Mouse (Mus musculus): Measurements from ENCODE around the gene Gm28230. TPM values are rescaled to one million over a fixed set of nuclear protein-coding genes. Genes with fewer than 3 reads are reported as not detected.

Gm28230 gene
- total RNA-seq, 1 experiment, result 0.22 TPM

DNA sequence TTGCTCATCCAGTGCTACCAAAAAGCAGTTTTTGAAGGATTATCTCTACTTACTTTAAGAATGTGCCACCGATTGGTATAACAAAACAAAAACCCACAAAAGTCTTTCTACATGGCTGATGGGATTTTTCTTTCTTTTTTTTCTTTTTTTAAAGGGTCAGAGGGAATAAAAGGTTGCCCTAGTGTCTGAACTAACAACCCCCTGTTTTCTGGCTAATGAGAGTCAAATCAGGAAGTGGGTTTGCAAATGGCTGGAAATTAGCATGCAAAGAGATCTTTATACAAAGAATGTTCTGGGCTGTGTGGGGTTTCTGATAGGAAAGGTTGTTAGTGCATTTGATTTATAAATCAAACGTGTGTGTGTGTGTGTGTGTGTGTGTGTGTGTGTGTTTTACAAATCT, 6.1 kb upstream of the Gm28230 start:
- Histone ChIP-seq H3K9me3 (ENCODE audit: control insufficient read depth, insufficient read depth, low read depth, low read length) (no peaks in the 10 kb centered on the region), H3K36me3 (ENCODE audit: control insufficient read depth, insufficient read depth, low read length, poor library complexity, severe bottlenecking) (no peaks in the 10 kb centered on the region), H3K4me3 (ENCODE audit: insufficient read depth in 1 of 2, low read depth in 1 of 2, low read length in 2 of 2, poor library complexity in 1 of 2, severe bottlenecking in 1 of 2) (no peak overlapping the region), H3K9ac (ENCODE audit: insufficient read depth, low read depth, low read length, poor library complexity, severe bottlenecking) (no peak overlapping the region), H3K4me1 (ENCODE audit: control insufficient read depth in 2 of 2, insufficient read depth in 2 of 2, low read length in 2 of 2, poor library complexity in 1 of 2) (peaks cover 0 to 12% of the 10 kb centered on the region in 2 experiments; a peak in 1 of 4 replicates), H3K27ac (ENCODE audit: insufficient read depth, low read depth, low read length, poor library complexity, severe bottlenecking) (no peak overlapping the region)
- in situ Hi-C loops (cut with MboI; ENCODE audit: low sequenced_read_pairs in 2 of 2, unreplicated experiment in 2 of 2), result loop anchor here (25.0 kb wide), 2 partner anchors 592 to 867 kb away; no protein-coding TSS in a partner anchor
- no peak for TF ChIP-seq CHD2 (IDR thresholded peaks at IDR 0.05; ENCODE audit: low read depth, low read length)
- TF ChIP-seq ZC3H11A (IDR thresholded peaks at IDR 0.05; ENCODE audit: borderline replicate concordance, low read depth, low read length), result no peak
- TF ChIP-seq ZNF384 (IDR thresholded peaks at IDR 0.05; ENCODE audit: low read depth, low read length), result no peak
- TF ChIP-seq HCFC1 (IDR thresholded peaks at IDR 0.05; ENCODE audit: borderline replicate concordance, insufficient read depth, low read length), result no peak
- TF ChIP-seq MAFK (IDR thresholded peaks at IDR 0.05; ENCODE audit: insufficient read depth, low read depth, low read length), result no peak
- no peak for DNase-seq (ENCODE audit: low read depth, low spot score)

DNA sequence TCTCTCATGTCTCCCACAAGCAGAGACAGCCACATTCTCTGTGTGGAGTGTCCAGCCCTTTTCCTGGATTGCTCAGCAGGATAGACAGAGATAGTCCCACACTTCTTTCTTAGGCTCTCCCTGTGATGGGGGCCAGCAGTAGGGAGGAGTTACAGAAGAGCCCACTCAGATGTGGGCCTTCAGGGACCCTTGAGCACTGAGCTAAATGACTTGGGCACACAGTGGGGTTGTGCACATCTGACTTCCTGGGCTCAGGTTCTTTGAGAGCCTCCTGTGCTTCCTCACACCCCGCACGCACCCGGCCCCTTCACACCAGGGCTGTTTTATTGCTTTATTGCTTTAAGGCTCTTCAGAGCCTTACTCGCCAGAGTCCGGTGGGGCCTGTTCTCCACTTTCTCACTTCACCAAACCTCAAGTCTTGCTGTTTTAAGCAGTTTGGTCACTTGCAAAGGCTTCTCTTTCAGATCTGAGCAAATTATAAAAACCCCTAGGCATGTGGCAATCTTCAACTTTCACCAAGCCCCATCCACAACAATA, 5.5 kb upstream of the Gm28230 start:
- DNase-seq (ENCODE audit: low read depth, low spot score), result no peak
- Histone ChIP-seq H3K4me1 (ENCODE audit: control insufficient read depth in 2 of 2, insufficient read depth in 2 of 2, low read length in 2 of 2, poor library complexity in 1 of 2) (peaks cover 0 to 12% of the 10 kb centered on the region in 2 experiments; a peak in 1 of 4 replicates), H3K4me3 (ENCODE audit: insufficient read depth in 1 of 2, low read depth in 1 of 2, low read length in 2 of 2, poor library complexity in 1 of 2, severe bottlenecking in 1 of 2) (no peak overlapping the region), H3K9ac (ENCODE audit: insufficient read depth, low read depth, low read length, poor library complexity, severe bottlenecking) (no peak overlapping the region), H3K9me3 (ENCODE audit: control insufficient read depth, insufficient read depth, low read depth, low read length) (no peaks in the 10 kb centered on the region), H3K27ac (ENCODE audit: insufficient read depth, low read depth, low read length, poor library complexity, severe bottlenecking) (no peak overlapping the region), H3K36me3 (ENCODE audit: control insufficient read depth, insufficient read depth, low read length, poor library complexity, severe bottlenecking) (no peaks in the 10 kb centered on the region)
- in situ Hi-C loops (cut with MboI; ENCODE audit: low sequenced_read_pairs in 2 of 2, unreplicated experiment in 2 of 2), result loop anchor here (25.0 kb wide), 2 partner anchors 591 to 866 kb away; no protein-coding TSS in a partner anchor
- TF ChIP-seq ZNF384 (IDR thresholded peaks at IDR 0.05; ENCODE audit: low read depth, low read length) (no peak), HCFC1 (IDR thresholded peaks at IDR 0.05; ENCODE audit: borderline replicate concordance, insufficient read depth, low read length) (no peak), ZC3H11A (IDR thresholded peaks at IDR 0.05; ENCODE audit: borderline replicate concordance, low read depth, low read length) (no peak), MAFK (IDR thresholded peaks at IDR 0.05; ENCODE audit: insufficient read depth, low read depth, low read length) (no peak), CHD2 (IDR thresholded peaks at IDR 0.05; ENCODE audit: low read depth, low read length) (no peak)

DNA sequence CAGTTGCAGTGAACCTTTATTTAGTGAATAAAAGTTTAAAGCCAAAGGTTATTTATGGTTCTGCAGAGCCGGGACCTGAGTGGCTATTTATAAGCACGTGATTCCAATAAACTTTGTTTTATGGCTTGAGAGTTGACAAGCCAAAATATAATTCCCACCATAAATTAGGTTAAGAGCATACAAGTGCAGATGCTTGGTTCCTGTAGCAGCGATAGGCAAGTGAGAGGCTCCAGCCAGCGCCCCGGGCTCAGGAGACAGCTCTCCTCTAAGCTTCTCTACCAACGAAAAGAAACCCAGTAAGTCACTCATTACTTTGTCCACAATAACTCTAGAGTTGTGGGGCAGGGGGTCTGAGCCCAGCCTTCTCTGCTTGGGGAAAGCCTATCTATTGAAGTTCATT, 4.6 kb upstream of the Gm28230 start:
- Histone ChIP-seq H3K9ac (ENCODE audit: insufficient read depth, low read depth, low read length, poor library complexity, severe bottlenecking) (no peak overlapping the region), H3K27ac (ENCODE audit: insufficient read depth, low read depth, low read length, poor library complexity, severe bottlenecking) (no peak overlapping the region), H3K4me1 (ENCODE audit: control insufficient read depth in 2 of 2, insufficient read depth in 2 of 2, low read length in 2 of 2, poor library complexity in 1 of 2) (peaks cover 0 to 12% of the 10 kb centered on the region in 2 experiments; a peak in 1 of 4 replicates), H3K4me3 (ENCODE audit: insufficient read depth in 1 of 2, low read depth in 1 of 2, low read length in 2 of 2, poor library complexity in 1 of 2, severe bottlenecking in 1 of 2) (no peak overlapping the region), H3K9me3 (ENCODE audit: control insufficient read depth, insufficient read depth, low read depth, low read length) (no peaks in the 10 kb centered on the region), H3K36me3 (ENCODE audit: control insufficient read depth, insufficient read depth, low read length, poor library complexity, severe bottlenecking) (no peaks in the 10 kb centered on the region)
- TF ChIP-seq MAFK (IDR thresholded peaks at IDR 0.05; ENCODE audit: insufficient read depth, low read depth, low read length), result no peak
- no peak for TF ChIP-seq ZNF384 (IDR thresholded peaks at IDR 0.05; ENCODE audit: low read depth, low read length)
- TF ChIP-seq ZC3H11A (IDR thresholded peaks at IDR 0.05; ENCODE audit: borderline replicate concordance, low read depth, low read length), result no peak
- no peak for TF ChIP-seq HCFC1 (IDR thresholded peaks at IDR 0.05; ENCODE audit: borderline replicate concordance, insufficient read depth, low read length)
- TF ChIP-seq CHD2 (IDR thresholded peaks at IDR 0.05; ENCODE audit: low read depth, low read length), result no peak
- no peak for DNase-seq (ENCODE audit: low read depth, low spot score)
- in situ Hi-C loops (cut with MboI; ENCODE audit: low sequenced_read_pairs in 2 of 2, unreplicated experiment in 2 of 2), result loop anchor here (25.0 kb wide), 2 partner anchors 590 to 865 kb away; no protein-coding TSS in a partner anchor

- H3K9me3 ChIP-seq (ENCODE audit: control insufficient read depth, insufficient read depth, low read depth, low read length), result no peaks in the 10 kb centered on the region
- TF ChIP-seq MAFK (IDR thresholded peaks at IDR 0.05; ENCODE audit: insufficient read depth, low read depth, low read length) (no peak), HCFC1 (IDR thresholded peaks at IDR 0.05; ENCODE audit: borderline replicate concordance, insufficient read depth, low read length) (no peak), CHD2 (IDR thresholded peaks at IDR 0.05; ENCODE audit: low read depth, low read length) (no peak), ZNF384 (IDR thresholded peaks at IDR 0.05; ENCODE audit: low read depth, low read length) (no peak), ZC3H11A (IDR thresholded peaks at IDR 0.05; ENCODE audit: borderline replicate concordance, low read depth, low read length) (no peak)
- in situ Hi-C loops (cut with MboI; ENCODE audit: low sequenced_read_pairs in 2 of 2, unreplicated experiment in 2 of 2), result loop anchor here (25.0 kb wide), 2 partner anchors 589 to 864 kb away; no protein-coding TSS in a partner anchor
- H3K4me3 ChIP-seq (ENCODE audit: insufficient read depth in 1 of 2, low read depth in 1 of 2, low read length in 2 of 2, poor library complexity in 1 of 2, severe bottlenecking in 1 of 2), result no peak overlapping the region
- peaks cover 0 to 12% of the 10 kb centered on the region in 2 experiments; a peak in 1 of 4 replicates for H3K4me1 ChIP-seq (ENCODE audit: control insufficient read depth in 2 of 2, insufficient read depth in 2 of 2, low read length in 2 of 2, poor library complexity in 1 of 2)
- no peaks in the 10 kb centered on the region for H3K36me3 ChIP-seq (ENCODE audit: control insufficient read depth, insufficient read depth, low read length, poor library complexity, severe bottlenecking)
- no peak for DNase-seq (ENCODE audit: low read depth, low spot score)
- H3K9ac ChIP-seq (ENCODE audit: insufficient read depth, low read depth, low read length, poor library complexity, severe bottlenecking), result no peak overlapping the region
- no peak overlapping the region for H3K27ac ChIP-seq (ENCODE audit: insufficient read depth, low read depth, low read length, poor library complexity, severe bottlenecking)
Measured at GRCm38 (mm10) chr2:74722949-74723348, 3.6 kb upstream of the Gm28230 start.

Measured in ES-E14 (cell line).